Mouse (Mus musculus): Measurements from ENCODE around the gene Nfxl1.
A peak's percentile ranks its signal among the peaks of the same experiment; 100 is the strongest.
"Not testable (repeated sequence)": the region's sequence is repeated elsewhere in the genome, so short reads cannot be mapped to it uniquely, and the experiment has no call there.

The Nfxl1 gene

GRCm38 (mm10) chr5:72559544-72560049 lies at the start of gene Nfxl1:
Gene Nfxl1 (minus strand): TSS chr5:72559684.
- DNase-seq = peak; percentile 90 to 92

- no peak for DNase-seq
These were observed 43.7 kb upstream of the Nfxl1 start for GRCm38 (mm10) chr5:72603138-72603537.

DNA sequence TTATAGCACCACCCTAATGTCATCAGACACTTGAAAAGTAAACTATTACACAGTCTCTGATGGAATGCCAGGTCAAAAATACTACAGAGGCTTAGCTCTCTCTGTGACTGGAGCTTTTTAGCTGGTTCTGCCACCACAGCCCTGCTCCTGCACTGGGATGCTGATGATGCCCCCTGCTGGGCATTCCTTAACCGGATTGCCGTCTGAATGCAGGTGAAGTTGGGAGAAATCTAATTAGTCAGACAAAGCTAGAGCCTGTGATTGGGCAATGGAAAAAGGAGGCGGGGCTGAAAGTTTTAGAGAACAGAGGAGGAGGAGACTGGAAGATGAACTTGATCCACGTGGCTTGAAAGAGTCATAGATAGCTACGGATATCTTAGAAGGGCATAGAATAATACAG lies 41.5 kb upstream of the Nfxl1 start:
- peak in 1 of 2 experiments; percentile 42 for DNase-seq

- DNase-seq = no peak
These were observed 27.8 kb upstream of the Nfxl1 start, which contains the start of gene Gm5868 for GRCm38 (mm10) chr5:72587192-72587681. Gene Gm5868 (minus strand): TSS chr5:72587551.

DNA sequence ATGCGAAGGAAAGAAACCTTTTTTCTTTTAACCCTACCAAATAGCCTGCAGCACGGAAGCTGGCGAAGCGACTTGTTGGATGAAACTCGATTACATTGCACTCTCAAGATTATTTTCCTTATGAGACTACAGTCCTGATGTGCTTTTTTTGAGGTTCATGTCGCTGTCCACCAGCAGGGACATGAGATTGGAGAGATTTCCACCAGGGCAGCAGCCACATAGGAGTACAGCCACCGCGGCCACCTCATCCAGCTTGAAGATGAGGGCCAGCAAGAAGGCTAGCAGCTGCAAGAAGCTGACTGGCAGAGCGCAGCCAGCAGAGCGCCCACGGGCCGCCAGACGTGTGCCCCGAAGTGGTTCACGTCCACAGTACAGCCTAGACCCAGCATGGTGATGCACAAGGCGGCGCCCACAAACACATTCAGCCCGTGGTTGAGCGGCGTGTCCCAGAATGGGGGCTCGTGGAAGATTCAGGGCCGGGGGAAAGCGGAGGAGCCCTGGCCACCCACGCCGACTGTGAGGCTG lies 27.2 kb upstream of the Nfxl1 start:
- not testable (repeated sequence) for DNase-seq

DNA sequence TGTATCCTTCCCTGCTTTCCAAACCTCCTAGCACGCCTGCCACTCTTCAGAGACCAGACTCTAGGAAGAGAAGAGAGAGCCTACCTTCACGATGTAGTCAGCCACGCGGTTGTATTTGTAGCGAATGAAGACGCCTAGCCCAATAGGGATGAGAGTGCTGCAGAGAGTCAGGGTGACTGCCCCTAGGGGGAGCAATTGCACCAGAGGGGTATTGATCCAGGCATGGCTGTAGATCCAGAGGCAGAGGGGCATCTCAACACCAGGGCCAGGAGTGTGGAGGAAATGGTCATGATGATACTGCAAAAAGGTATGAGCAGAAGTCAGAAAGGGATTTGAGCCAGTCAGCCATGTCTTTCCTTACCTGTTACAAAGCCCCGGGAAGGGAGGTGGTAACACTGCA lies 26.6 kb upstream of the Nfxl1 start:
- not testable (repeated sequence) for DNase-seq

DNA sequence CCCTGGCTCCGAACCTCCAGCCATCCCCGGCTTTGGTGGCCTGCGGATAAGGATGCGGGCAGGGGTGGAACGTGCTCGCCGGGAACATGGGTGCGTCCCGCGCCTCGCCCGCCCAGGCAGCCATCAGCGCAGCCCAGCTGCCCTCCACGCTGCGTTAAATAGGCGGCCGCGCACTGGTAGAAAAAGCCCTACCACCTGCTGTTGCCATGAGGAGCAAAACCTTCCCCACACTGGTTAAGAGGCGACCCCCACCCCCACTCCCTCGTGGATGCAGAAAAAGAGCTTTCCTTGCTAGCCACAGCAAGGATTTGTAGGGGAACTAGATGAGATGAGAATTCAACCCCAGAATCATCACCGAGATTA lies 21.5 kb upstream of the Nfxl1 start, which contains the start of gene Zar1:
Gene Zar1 (minus strand): TSS at position 285 of the 363 bp plus-strand sequence.
- DNase-seq = not testable (repeated sequence)

GRCm38 (mm10) chr5:72580088-72580969 lies 20.8 kb upstream of the Nfxl1 start:
- not testable (repeated sequence) for DNase-seq

GRCm38 (mm10) chr5:72579599-72579998 lies 20.1 kb upstream of the Nfxl1 start:
- not testable (repeated sequence) for DNase-seq

GRCm38 (mm10) chr5:72565621-72566020 lies 6.1 kb upstream of the Nfxl1 start:
- no peak for DNase-seq

GRCm38 (mm10) chr5:72563183-72563582 lies 3.7 kb upstream of the Nfxl1 start:
- DNase-seq = not testable (repeated sequence)

DNA sequence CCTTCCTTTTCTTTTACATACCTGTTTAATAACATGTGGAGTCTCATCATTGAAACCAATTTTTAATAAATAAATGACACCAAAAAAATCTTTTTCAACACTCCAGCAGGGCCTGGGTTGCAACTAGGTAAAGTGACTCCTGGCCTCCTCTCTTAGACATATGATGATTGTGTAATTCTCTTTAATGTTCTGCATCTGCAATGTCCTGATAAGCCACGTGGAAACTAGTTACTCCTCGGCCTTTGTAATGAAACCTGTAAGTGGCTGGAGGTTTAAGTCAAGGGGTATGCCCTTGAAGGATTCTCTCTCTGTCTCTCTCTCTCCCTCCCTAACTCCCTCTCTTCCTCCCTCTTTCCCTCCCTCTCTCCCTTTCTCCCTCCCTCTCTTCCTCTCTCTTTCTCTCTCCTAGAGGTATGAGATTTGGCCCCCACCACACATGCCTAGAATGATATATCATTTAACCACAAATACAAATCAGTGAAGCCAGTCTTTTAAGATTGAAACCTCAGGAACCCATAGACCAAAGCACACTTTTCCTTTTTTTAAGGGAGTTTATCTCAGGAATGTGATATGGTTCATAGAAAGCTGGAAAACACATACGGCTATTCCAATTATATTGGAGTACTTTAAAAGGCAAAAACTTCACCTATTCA lies 1.6 kb upstream of the Nfxl1 start:
- DNase-seq = no peak

- no peak for DNase-seq
These were observed 563 bp downstream of the Nfxl1 start for GRCm38 (mm10) chr5:72558716-72559526.

DNA sequence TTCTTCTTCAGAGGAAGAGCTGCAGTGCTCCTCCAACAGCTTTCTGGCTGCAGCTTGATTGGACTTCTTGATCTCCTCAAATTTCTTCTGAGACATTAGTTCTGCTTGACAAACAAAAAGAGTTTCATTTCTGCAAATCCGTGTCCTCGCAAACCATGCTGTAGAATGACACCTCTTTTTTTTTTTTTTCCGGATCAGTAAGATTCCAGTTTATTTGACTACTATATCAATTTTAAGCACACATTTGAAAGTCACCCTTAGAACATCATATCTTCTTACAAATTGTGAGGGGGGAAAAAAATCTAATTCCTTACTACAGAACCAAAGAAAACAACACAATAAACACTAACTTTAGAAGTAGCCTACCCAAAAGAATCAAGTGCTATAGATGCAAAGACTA lies 3.2 kb downstream of the Nfxl1 start:
- DNase-seq = no peak

GRCm38 (mm10) chr5:72551209-72551608 lies 8.3 kb downstream of the Nfxl1 start:
- no peak for DNase-seq

- DNase-seq = no peak
These were observed 30.6 kb downstream of the Nfxl1 start for GRCm38 (mm10) chr5:72528896-72529295.

- no peak for DNase-seq
These were observed 45.7 kb downstream of the Nfxl1 start for GRCm38 (mm10) chr5:72513808-72514207.

- DNase-seq = no peak
These were observed 53.7 kb downstream of the Nfxl1 start for GRCm38 (mm10) chr5:72505740-72506139.

- DNase-seq = no peak
These were observed 55.7 kb downstream of the Nfxl1 start, which contains the start of gene Corin for GRCm38 (mm10) chr5:72503531-72504523. Gene Corin (minus strand): TSS chr5:72504473.

DNA sequence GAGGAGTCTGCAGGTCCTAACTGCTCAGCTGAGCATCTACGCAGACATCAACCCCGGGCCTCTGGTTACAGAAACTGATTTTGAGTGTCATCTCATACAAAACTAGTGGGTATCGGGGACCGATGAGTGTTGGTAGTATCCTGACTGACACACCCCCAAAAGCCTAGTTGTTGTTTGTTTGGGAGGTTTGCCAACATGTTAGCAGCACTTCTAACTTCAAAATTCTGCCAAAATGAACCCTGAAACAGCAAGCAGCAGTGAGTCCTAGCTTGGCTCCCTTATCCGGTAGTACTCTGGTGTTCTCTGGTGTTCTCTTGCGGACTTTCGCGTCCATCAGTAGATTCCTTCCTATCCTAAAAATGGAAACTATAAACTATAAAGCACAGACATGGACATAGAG lies 56.7 kb downstream of the Nfxl1 start:
- no peak for DNase-seq

- no peak for DNase-seq
These were observed 57.7 kb downstream of the Nfxl1 start for GRCm38 (mm10) chr5:72501763-72502162.

All from spleen, adult 18-20 months (tissue).